Mouse (Mus musculus) intestine, postnatal 0 days (tissue): ENCODE measurements around the gene Pnpla3. TPM values are rescaled to one million over a fixed set of nuclear protein-coding genes. Genes with fewer than 3 reads are reported as not detected.
A peak's percentile ranks its signal among the peaks of the same experiment; 100 is the strongest.

Experiments
- ATAC-seq: fragments of 200-750 bp; cut with Nextera tagmentation; 2 replicates; pipeline ENCODE4 v1.8.0; 2017; ENCODE audit warnings: mild to moderate bottlenecking, moderate TSS enrichment, moderate library complexity
- H3K27ac ChIP-seq: fragments of 300-500 bp; sonication (generic); 2 replicates; pipeline ENCODE4 v1.5.1; 2014; ENCODE audit warnings: mild to moderate bottlenecking, low read depth, low read length, moderate library complexity
- H3K27me3 ChIP-seq: fragments of 300-500 bp; sonication (generic); replicated peaks from 2 replicates; pipeline ENCODE4 v1.6.1; 2014; ENCODE audit warnings: low read length, mixed read lengths; ENCODE audit not compliant: control insufficient read depth, insufficient read depth
- H3K36me3 ChIP-seq: fragments of 300-500 bp; sonication (generic); 2 replicates; pipeline ENCODE4 v1.6.1; 2014; ENCODE audit warnings: mild to moderate bottlenecking, moderate library complexity; ENCODE audit not compliant: control insufficient read depth, insufficient read depth
- H3K4me1 ChIP-seq: fragments of 300-500 bp; sonication (generic); replicated peaks from 2 replicates; pipeline ENCODE4 v1.6.1; 2014; ENCODE audit warnings: antibody characterized with exemption, low read length, mixed read lengths; ENCODE audit not compliant: control insufficient read depth, insufficient read depth
- H3K4me2 ChIP-seq: fragments of 300-500 bp; sonication (generic); replicated peaks from 2 replicates; pipeline ENCODE4 v1.6.1; 2014; ENCODE audit warnings: low read depth, mild to moderate bottlenecking, moderate library complexity
- H3K4me3 ChIP-seq: fragments of 300-500 bp; sonication (generic); 2 replicates; pipeline ENCODE4 v1.5.1; 2014; ENCODE audit warnings: low read depth, low read length
- H3K9ac ChIP-seq: fragments of 300-500 bp; sonication (generic); 2 replicates; pipeline ENCODE4 v1.6.1; 2014; ENCODE audit warnings: mild to moderate bottlenecking, low read depth, low read length
- H3K9me3 ChIP-seq: fragments of 300-500 bp; sonication (generic); 2 replicates; pipeline ENCODE4 v1.6.1; 2016; ENCODE audit warnings: mixed run types; ENCODE audit not compliant: control insufficient read depth
- CTCF ChIP-seq: sonication (generic); IDR thresholded peaks from 2 replicates; pipeline ENCODE4 v1.5.1; 2016; ENCODE audit warnings: low read depth, mild to moderate bottlenecking, control low read depth, antibody characterized with exemption, moderate library complexity
- WGBS: fragments of 180-500 bp; shearing (Covaris S2); extraction: QIAGEN DNeasy Blood & Tissue Kit; methylation state at CpG from one replicate; pipeline ENCODE4 v1.1.7; 2014; 5-methylcytosine and 5-hydroxymethylcytosine counted together
- polyA plus RNA-seq: library from polyadenylated mRNA; unstranded; fragments of >200 nt; fragmentation: Nextera tagmentation; extraction: Ambion mirVana; gene quantifications from 2 replicates; pipeline ENCODE4 v1.2.1, GENCODE M21; 2015

Gene Pnpla3
- polyA plus RNA-seq: 0.59 and 0.65 TPM in 2 replicates

DNA sequence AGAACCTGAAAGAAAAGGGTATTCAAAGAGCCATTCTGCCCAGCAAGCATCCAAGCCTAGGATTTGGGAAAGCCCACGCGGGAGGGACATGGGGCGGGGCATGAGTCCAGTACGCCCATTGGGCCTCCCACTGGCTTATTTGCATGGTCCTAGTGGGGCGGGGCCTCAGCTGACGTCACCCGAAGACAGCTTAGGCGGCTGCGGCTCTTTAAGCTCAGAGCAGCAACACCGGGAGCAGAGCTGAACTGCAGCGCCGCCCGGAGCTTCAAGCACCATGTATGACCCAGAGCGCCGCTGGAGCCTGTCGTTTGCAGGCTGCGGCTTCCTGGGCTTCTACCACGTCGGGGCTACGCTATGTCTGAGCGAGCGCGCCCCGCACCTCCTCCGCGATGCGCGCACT, at the start of gene Pnpla3:
Gene Pnpla3, plus strand, starts transcription at position 238 of the 400 bp plus-strand sequence.
- Histone ChIP-seq H3K4me3 (peak within 1 kb of the TSS; percentile 44), H3K36me3 (no peaks in the 10 kb centered on the region), H3K9me3 (no peaks in the 10 kb centered on the region), H3K9ac (peak within 1 kb of the TSS; percentile 42; the same call in 1 of the 2 replicates), H3K4me1 (no peaks in the 10 kb centered on the region; the same call in 1 of the 2 replicates), H3K27ac (no peak within 1 kb of the TSS), H3K4me2 (peak within 1 kb of the TSS; percentile 91), H3K27me3 (peaks cover 3% of the 10 kb centered on the region; the same call in 1 of the 2 replicates)
- WGBS: under 1% methylated on average over 28 of the region's 28 CpGs
- ATAC-seq: peak; percentile 90
- peak; percentile 61 for TF ChIP-seq CTCF

- peak; percentile 60 for TF ChIP-seq CTCF
- Histone ChIP-seq H3K4me1 (no peaks in the 10 kb centered on the region), H3K4me2 (no peak overlapping the region), H3K9me3 (no peaks in the 10 kb centered on the region), H3K27ac (no peak overlapping the region), H3K4me3 (no peak overlapping the region), H3K27me3 (no peaks in the 10 kb centered on the region), H3K9ac (no peak overlapping the region), H3K36me3 (no peaks in the 10 kb centered on the region)
- 22% methylated on average over 6 of the region's 6 CpGs for WGBS
- ATAC-seq: 0 out of 2 replicates have a peak, but pooled peaks have one; percentile 25
Observed at GRCm38 (mm10) chr15:84120612-84121011, 47.0 kb upstream of the Pnpla3 start.

- Histone ChIP-seq H3K4me2 (no peak overlapping the region), H3K9me3 (no peaks in the 10 kb centered on the region), H3K4me3 (no peak overlapping the region), H3K36me3 (no peaks in the 10 kb centered on the region), H3K27me3 (no peaks in the 10 kb centered on the region), H3K4me1 (no peaks in the 10 kb centered on the region), H3K9ac (no peak overlapping the region), H3K27ac (no peak overlapping the region)
- ATAC-seq: no peak
- TF ChIP-seq CTCF: no peak
- 64% methylated on average over 7 of the region's 7 CpGs for WGBS
Observed at GRCm38 (mm10) chr15:84121036-84121435, 46.6 kb upstream of the Pnpla3 start.

- Histone ChIP-seq H3K9ac (no peak within 1 kb of the TSS), H3K4me2 (no peak within 1 kb of the TSS), H3K27me3 (no peaks in the 10 kb centered on the region), H3K27ac (no peak within 1 kb of the TSS), H3K4me1 (no peaks in the 10 kb centered on the region), H3K36me3 (no peaks in the 10 kb centered on the region), H3K9me3 (no peaks in the 10 kb centered on the region), H3K4me3 (no peak within 1 kb of the TSS)
- no peak for ATAC-seq
- no peak for TF ChIP-seq CTCF
- WGBS: 63% methylated on average over 8 of the region's 8 CpGs
Observed at GRCm38 (mm10) chr15:84123075-84123474, 44.6 kb upstream of the Pnpla3 start, which contains the start of gene Pnpla5. Gene Pnpla5 (minus strand): TSS chr15:84123175.

DNA sequence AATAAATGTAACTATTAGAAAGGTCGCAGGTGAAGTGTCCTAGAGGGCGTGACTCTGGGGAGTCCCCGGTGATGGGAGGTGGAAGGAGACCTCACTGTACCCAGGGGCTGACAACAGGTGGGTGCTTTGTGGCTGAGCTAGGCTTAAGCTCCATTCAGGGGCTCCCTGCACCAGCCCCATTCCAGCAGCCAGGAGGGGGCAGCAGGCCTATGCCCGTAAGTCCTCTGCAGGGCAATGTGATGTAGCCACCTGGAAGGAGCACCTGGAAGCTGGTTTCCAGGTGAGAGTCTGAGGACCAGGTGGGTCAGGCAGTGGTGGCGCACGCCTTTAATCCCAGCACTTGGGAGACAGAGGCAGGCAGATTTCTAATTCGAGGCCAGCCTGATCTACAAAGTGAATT, 43.6 kb upstream of the Pnpla3 start:
- WGBS: 65% methylated on average over 7 of the region's 7 CpGs
- H3K4me1 ChIP-seq: no peaks in the 10 kb centered on the region

DNA sequence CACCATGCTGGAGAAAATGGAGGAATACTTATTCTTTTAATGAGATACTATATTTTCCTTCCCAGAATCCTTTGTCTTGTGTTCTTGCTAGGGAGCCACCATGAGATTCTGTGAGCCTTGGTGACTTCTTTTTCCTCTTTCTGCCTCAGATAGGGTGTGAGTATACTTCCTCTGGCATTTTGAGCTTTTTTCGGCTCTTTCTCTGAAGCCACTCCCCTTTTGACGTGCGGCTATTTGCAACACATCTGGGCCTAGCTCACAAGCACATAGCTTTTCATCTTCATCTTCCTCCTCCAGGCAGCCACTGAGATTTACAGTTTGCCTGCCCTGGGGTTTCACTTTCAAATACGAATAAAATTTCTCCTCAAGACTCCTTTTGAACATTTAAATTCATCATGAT, 41.2 kb upstream of the Pnpla3 start:
- H3K4me3 ChIP-seq: no peak overlapping the region
- WGBS: 53% methylated on average over 4 of the region's 4 CpGs
- no peaks in the 10 kb centered on the region for H3K36me3 ChIP-seq
- no peak overlapping the region for H3K27ac ChIP-seq
- no peaks in the 10 kb centered on the region for H3K4me1 ChIP-seq
- H3K27me3 ChIP-seq: no peaks in the 10 kb centered on the region
- no peaks in the 10 kb centered on the region for H3K9me3 ChIP-seq
- no peak for ATAC-seq
- no peak overlapping the region for H3K4me2 ChIP-seq
- no peak for TF ChIP-seq CTCF
- H3K9ac ChIP-seq: no peak overlapping the region

More for the DNA sequence above, 43.6 kb upstream of the Pnpla3 start:
- no peaks in the 10 kb centered on the region for H3K9me3 ChIP-seq
- no peak overlapping the region for H3K9ac ChIP-seq
- H3K27ac ChIP-seq: no peak overlapping the region
- peak; percentile 43; the same call in 1 of the 2 replicates for TF ChIP-seq CTCF
- no peaks in the 10 kb centered on the region for H3K27me3 ChIP-seq
- H3K4me2 ChIP-seq: no peak overlapping the region
- H3K4me3 ChIP-seq: no peak overlapping the region
- ATAC-seq: no peak
- H3K36me3 ChIP-seq: no peaks in the 10 kb centered on the region

- H3K27ac ChIP-seq: no peak overlapping the region
- 36% methylated on average over 5 of the region's 5 CpGs for WGBS
- H3K4me1 ChIP-seq: no peaks in the 10 kb centered on the region
- H3K27me3 ChIP-seq: no peaks in the 10 kb centered on the region
- H3K4me3 ChIP-seq: no peak overlapping the region
- H3K9ac ChIP-seq: no peak overlapping the region
- H3K36me3 ChIP-seq: no peaks in the 10 kb centered on the region
- no peaks in the 10 kb centered on the region for H3K9me3 ChIP-seq
- H3K4me2 ChIP-seq: no peak overlapping the region
- no peak; the same call in 1 of the 2 replicates for TF ChIP-seq CTCF
- no peak for ATAC-seq
Observed at GRCm38 (mm10) chr15:84126871-84127270, 40.8 kb upstream of the Pnpla3 start.
